Mouse (Mus musculus): Measurements from ENCODE around the gene Polg2.
"Not testable (repeated sequence)": the region's sequence is repeated elsewhere in the genome, so short reads cannot be mapped to it uniquely, and the experiment has no call there.

The Polg2 gene

GRCm38 (mm10) chr11:106724916-106725235 lies 54.5 kb downstream of the Polg2 start:
- not testable (repeated sequence) for DNase-seq (ENCODE audit: low read depth)

DNA sequence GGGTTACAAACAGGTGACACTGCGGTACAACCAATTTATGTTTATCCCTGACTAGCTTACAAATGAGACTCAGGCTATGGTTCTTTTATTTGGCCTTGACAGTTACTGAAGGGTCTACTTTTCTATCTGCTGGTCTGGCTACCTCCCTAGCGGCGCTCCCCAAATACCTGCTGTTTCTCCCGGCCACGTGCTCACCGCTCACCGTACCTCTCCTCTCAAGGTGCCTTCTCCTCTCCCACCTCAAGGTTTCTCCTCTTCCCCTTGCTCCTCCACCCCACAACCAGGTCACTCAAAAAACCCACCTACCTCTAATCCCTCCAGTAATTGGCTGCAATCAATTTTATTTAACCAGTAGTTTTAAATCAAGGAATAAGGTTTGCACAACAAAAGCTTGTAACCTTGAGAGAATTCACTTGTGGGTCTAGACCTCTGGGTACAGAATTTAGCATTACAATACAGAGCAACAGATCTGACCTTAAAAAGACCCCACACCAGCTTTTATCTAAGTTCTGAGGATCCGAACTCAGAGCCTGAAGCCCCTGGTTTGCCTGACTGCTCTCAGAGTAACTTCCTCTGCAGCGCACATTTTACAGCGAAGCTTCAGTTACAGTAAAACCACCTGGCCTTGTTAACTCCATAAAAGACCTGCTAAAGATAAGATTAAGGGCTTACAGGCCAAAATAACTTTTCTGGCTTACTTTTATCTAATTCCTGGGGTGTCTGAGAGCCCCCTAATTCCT lies 55.0 kb downstream of the Polg2 start:
- DNase-seq (ENCODE audit: low read depth), result no peak

DNA sequence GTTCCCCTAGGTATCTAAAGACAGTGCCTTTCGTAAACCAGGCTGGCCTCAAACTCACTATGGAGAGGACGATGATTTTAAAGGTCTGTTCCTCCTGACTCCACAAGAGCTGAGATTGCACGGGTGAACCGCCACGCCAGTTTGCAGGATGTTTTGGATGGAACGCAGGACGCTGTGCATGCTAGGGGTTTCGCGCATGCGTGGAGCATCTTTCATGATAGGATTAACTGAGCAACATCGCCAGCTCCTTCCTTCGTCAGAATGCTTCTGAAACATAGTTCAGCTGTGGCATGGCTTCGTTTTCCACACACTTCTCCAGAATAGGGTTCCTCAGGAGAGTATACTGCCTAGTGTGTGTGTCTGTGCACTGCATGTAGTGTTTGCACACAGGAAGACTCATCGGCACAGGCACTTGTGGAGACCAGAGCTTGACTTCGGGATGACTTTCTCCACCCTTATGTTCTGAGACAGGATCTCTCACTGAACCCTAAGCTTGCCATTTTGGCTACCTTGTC lies 55.7 kb downstream of the Polg2 start:
- DNase-seq (ENCODE audit: low read depth), result no peak

DNA sequence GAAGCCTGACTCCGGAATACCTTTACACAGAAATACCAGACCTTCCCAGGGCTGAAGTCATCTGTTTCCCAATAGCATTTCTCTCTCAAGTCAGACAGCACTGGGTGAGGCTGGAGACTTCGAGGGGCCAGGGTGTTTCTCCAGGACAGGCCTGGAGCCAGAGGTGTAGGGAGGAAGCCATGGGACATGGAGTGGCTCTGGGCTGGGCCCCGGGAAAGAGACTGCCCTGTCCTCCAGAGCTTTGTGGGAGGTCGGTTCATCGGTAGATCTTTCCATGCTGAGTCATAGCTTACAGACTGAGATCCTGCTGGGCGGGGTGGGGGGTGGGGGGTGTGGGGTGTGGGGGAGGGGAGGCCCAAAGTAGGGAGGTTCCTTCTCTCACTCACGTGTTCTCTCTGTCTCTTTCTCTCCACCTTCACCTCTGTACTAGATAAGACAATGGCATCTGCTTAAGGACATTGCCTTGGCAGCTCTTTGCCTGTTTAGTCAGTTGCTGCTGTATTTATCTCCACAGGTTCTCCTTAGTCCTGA lies 56.4 kb downstream of the Polg2 start:
- no peak for DNase-seq (ENCODE audit: low read depth)

DNA sequence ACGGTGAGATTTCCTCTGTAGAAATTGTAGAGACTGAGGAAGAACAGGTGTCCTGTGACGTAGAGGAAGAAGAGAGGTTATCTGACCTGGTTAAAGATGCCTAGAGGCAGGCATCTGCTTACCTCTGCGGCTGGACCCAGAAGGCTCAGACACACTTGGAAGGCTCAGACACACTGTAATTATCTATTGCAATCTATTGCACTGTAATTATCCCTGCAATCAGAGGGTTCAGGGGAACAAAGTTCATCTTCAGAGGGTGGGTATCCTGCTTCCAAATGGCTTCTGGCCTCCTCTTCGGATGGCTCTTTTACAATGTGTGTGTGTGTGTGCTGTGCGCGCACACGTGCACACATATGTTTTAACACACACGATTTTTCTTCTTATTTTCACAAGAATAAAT lies 59.0 kb downstream of the Polg2 start:
- DNase-seq (ENCODE audit: low read depth), result no peak
